Mouse (Mus musculus) midbrain, embryonic 13.5 days (tissue): ENCODE measurements at regions not wholly inside any gene's neighbourhood (a gene's known extent, or its start where the extent isn't known, plus 50 kb on each side); places are given as distances from the start of the nearest gene placed in this dataset.

ENCODE experiments used
- ATAC-seq: fragments of 200-750 bp; cut with Nextera tagmentation; 2 replicates; pipeline ENCODE4 v1.8.0; 2017; ENCODE audit warnings: mild to moderate bottlenecking, moderate TSS enrichment, moderate library complexity
- H3K27ac ChIP-seq: fragments of 300-500 bp; sonication (generic); 2 replicates; pipeline ENCODE4 v1.5.1; 2015; ENCODE audit warnings: inconsistent platforms, mild to moderate bottlenecking, moderate library complexity
- H3K27me3 ChIP-seq: fragments of 300-500 bp; sonication (generic); 2 replicates; pipeline ENCODE4 v1.6.1; 2015; ENCODE audit warnings: mild to moderate bottlenecking, inconsistent platforms
- H3K36me3 ChIP-seq: fragments of 300-500 bp; sonication (generic); 2 replicates; pipeline ENCODE4 v1.6.1; 2015; ENCODE audit warnings: mild to moderate bottlenecking, inconsistent platforms
- H3K4me1 ChIP-seq: fragments of 300-500 bp; sonication (generic); replicated peaks from 2 replicates; pipeline ENCODE4 v1.6.1; 2015; ENCODE audit warnings: inconsistent platforms
- H3K4me2 ChIP-seq: fragments of 300-500 bp; sonication (generic); replicated peaks from 2 replicates; pipeline ENCODE4 v1.6.1; 2015; ENCODE audit warnings: moderate library complexity, mild to moderate bottlenecking, inconsistent platforms
- H3K4me3 ChIP-seq: fragments of 300-500 bp; sonication (generic); replicated peaks from 2 replicates; pipeline ENCODE4 v1.5.1; 2015; ENCODE audit warnings: mild to moderate bottlenecking, inconsistent platforms
- H3K9ac ChIP-seq: fragments of 300-500 bp; sonication (generic); replicated peaks from 2 replicates; pipeline ENCODE4 v1.6.1; 2015; ENCODE audit warnings: mild to moderate bottlenecking, inconsistent platforms
- H3K9me3 ChIP-seq: fragments of 300-500 bp; sonication (generic); 2 replicates; pipeline ENCODE4 v1.6.1; 2016; ENCODE audit warnings: mild to moderate bottlenecking, inconsistent platforms
- WGBS: fragments of 180-500 bp; shearing (Covaris S2); methylation state at CpG from one replicate; pipeline ENCODE4 v1.1.7; 2015; 5-methylcytosine and 5-hydroxymethylcytosine counted together

DNA sequence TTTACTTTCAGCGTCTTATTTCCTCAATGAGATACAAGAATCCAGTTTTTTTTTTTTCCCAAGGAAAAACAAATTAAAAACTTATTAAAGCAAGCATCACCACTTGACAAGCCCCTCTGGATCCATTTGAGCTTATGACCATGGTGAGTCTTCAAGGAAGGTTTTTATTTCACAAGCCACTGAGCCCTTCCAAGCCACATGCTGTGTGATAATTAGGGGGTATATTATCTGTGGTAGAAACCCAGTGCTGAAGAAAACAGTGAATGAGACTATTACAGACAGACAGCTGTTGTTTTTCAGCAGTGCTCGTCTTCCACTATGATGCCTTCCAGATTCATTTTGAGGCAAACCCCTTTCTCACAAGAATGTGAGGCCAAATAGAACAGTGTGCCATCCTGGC, 573.6 kb downstream of the Cntn6 start:
- Histone ChIP-seq H3K4me1 (no peaks in the 10 kb centered on the region), H3K9me3 (no peaks in the 10 kb centered on the region), H3K36me3 (no peaks in the 10 kb centered on the region), H3K4me3 (no peak overlapping the region), H3K9ac (no peak overlapping the region), H3K27ac (no peak overlapping the region), H3K4me2 (no peak overlapping the region), H3K27me3 (no peaks in the 10 kb centered on the region)
- WGBS: 70% methylated on average over 2 of the region's 2 CpGs
- ATAC-seq: no peak

DNA sequence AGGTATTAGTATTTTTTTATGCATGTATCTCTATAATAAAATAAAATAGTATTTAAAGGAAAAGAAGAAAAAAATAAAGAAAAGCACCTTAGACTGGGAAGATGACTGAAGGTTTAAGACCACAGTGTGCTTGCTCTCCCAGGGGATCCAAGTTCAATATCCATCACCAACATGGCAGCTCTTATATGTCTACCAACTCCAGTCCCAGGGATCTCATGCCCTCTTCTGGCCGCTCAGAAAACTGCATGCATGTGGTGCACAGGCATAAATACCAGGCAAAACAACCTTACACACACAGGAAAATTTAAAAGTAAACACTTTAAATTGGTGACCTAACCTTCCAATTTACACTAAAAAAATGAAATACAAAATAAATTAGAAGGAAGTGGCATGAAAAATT, 586.6 kb upstream of the Cntn4 start:
- H3K4me3 ChIP-seq: no peak overlapping the region
- H3K27ac ChIP-seq: no peak overlapping the region
- H3K9ac ChIP-seq: no peak overlapping the region
- no peak for ATAC-seq
- H3K4me2 ChIP-seq: no peak overlapping the region
- WGBS: 6% methylated on average over 1 of the region's 1 CpGs
- H3K27me3 ChIP-seq: no peaks in the 10 kb centered on the region
- H3K4me1 ChIP-seq: no peaks in the 10 kb centered on the region
- H3K36me3 ChIP-seq: no peaks in the 10 kb centered on the region
- H3K9me3 ChIP-seq: no peaks in the 10 kb centered on the region
